Mouse (Mus musculus) gastrocnemius, postnatal 10 days (tissue): ENCODE data around the gene Adck1. TPM values are rescaled to one million over a fixed set of nuclear protein-coding genes. Genes with fewer than 3 reads are reported as not detected.
"Not testable (repeated sequence)": the region's sequence is repeated elsewhere in the genome, so short reads cannot be mapped to it uniquely, and the experiment has no call there.

ENCODE experiments used
- DNase-seq: peaks from one replicate; pipeline ENCODE4 v3.0.0; 2021; ENCODE audit warnings: mixed read lengths
- total RNA-seq, 2 experiments: library from RNA; stranded (reverse); gene quantifications; 2 replicates each; pipeline ENCODE4 v1.2.3; 2021

Gene Adck1
- total RNA-seq, 2 experiments from 2014 or later: 10.4 to 10.8 TPM

GRCm38 (mm10) chr12:88471884-88472283 is 111.5 kb downstream of the Adck1 start:
- DNase-seq: not testable (repeated sequence)

DNA sequence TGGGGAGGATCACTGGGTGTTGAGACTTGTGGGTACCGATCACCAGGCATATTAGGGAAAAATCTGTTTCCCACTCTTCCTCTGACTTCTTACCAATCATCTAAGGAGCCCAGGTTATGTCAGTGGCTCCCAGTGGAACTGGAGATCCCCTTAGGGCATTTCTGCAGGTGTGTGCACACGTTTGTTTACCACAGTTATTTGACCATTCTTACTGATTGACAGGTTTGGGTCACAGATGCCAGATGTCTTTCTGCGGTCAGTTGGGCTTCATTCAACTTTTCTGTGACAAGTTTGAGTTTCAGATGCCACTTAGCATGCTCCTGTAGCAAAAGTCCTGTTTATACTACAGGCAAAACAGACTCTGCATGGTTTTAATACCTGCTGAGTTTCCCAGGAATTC is 112.5 kb downstream of the Adck1 start:
- DNase-seq: no peak

GRCm38 (mm10) chr12:88473796-88474195 is 113.4 kb downstream of the Adck1 start:
- DNase-seq: no peak

GRCm38 (mm10) chr12:88475833-88476232 is 115.5 kb downstream of the Adck1 start:
- no peak for DNase-seq

- no peak for DNase-seq
These were observed 116.3 kb downstream of the Adck1 start for GRCm38 (mm10) chr12:88476702-88477101.

GRCm38 (mm10) chr12:88481657-88482056 is 121.3 kb downstream of the Adck1 start:
- no peak for DNase-seq

- no peak for DNase-seq
These were observed 130.5 kb downstream of the Adck1 start for GRCm38 (mm10) chr12:88490881-88491280.

Other genes starting within 250 kb of the Adck1 start
- not detected for gene Gm10436, start 178.4 kb upstream of the Adck1 start, total RNA-seq
- not detected for gene Gm8332, start 110.5 kb upstream of the Adck1 start, total RNA-seq
- gene Gm5662, start 86.1 kb upstream of the Adck1 start, total RNA-seq: not detected
- gene Gm5039, start 36.5 kb upstream of the Adck1 start, total RNA-seq: not detected